Mouse (Mus musculus): ENCODE results near the gene Med13l. TPM values are rescaled to one million over a fixed set of nuclear protein-coding genes. Genes with fewer than 3 reads are reported as not detected.

Gene Med13l
- total and polyA plus RNA-seq, 3 experiments: 2.0 to 11.0 (median 10.1) TPM

DNA sequence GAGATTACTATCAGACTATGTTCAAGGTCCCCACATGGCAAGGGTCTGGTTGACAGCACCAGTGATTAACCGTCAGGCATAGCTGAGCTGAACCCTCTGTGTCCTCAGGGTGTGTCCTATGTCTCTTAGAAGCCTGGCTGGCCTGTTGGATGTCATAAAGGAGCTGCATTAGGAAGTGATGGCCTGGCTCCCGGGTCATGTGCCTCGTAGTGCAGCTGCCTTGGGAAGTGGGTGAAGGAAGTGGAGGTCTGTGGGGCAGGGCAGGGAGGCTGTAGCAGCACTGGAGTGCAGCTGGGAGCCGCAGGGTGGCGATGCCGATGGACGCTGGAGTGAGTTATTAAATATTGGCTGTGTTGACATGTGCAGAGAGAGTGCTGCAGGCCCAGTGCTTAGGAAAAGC lies 90.3 kb downstream of the Med13l start:
- in situ Hi-C loops (cut with MboI; ENCODE audit: low pct_ligation_motif_present, low pct_unique_long_range_greater_than_20kb, low sequenced_read_pairs) (no loop called here), dilution Hi-C loops (cut with MboI; ENCODE audit: extremely low pct_ligation_motif_present, extremely low pct_unique_long_range_greater_than_20kb, low sequenced_read_pairs) (no loop called here)
- Histone ChIP-seq H3K9me3 (replicated peaks; ENCODE audit: low read length) (no peaks in the 10 kb centered on the region), H3K27ac (ENCODE audit: insufficient read depth, low read depth) (no peak overlapping the region), H3K36me3 (replicated peaks in 1 of 2; ENCODE audit: control insufficient read depth in 1 of 2, insufficient read depth in 1 of 2, low read length in 1 of 2) (peaks cover 3 to 25% of the 10 kb centered on the region in 2 experiments), H3K4me1 (ENCODE audit: control insufficient read depth in 1 of 2, insufficient read depth in 2 of 2) (peaks cover 12 to 47% of the 10 kb centered on the region in 2 experiments), H3K4me2 (ENCODE audit: insufficient read depth, low read depth, poor library complexity, severe bottlenecking) (no peak overlapping the region), H3K9ac (ENCODE audit: insufficient read depth, low read depth) (no peak overlapping the region), H3K4me3 (replicated peaks in 1 of 3; ENCODE audit: low read depth in 2 of 3, low read length in 2 of 3, poor library complexity in 1 of 3) (no peak overlapping the region), H3K27me3 (replicated peaks) (no peaks in the 10 kb centered on the region), H3K79me2 (replicated peaks; ENCODE audit: control insufficient read depth, extremely low read depth, insufficient read depth, poor library complexity, severe bottlenecking) (no peaks in the 10 kb centered on the region; the same call in 1 of the 2 replicates)
- no peak for DNase-seq (ENCODE audit: extremely low read depth)
- TF ChIP-seq MYC (IDR thresholded peaks at IDR 0.05; ENCODE audit: low read depth, low read length) (no peak), USF2 (conservative IDR thresholded peaks at IDR 0.05; ENCODE audit: low read depth, low read length) (no peak), ZNF384 (IDR thresholded peaks at IDR 0.05; ENCODE audit: low read depth, low read length) (no peak), RAD21 (IDR thresholded peaks at IDR 0.05; ENCODE audit: low read depth, low read length) (no peak), MEF2A (IDR thresholded peaks at IDR 0.05; ENCODE audit: borderline replicate concordance, low read depth, low read length) (no peak), BHLHE40 (IDR thresholded peaks at IDR 0.05; ENCODE audit: low read depth, low read length) (no peak), RCOR1 (conservative IDR thresholded peaks at IDR 0.05; ENCODE audit: low read depth, low read length) (no peak), MXI1 (IDR thresholded peaks at IDR 0.05; ENCODE audit: low read depth, low read length) (no peak), MAFK (IDR thresholded peaks at IDR 0.05; ENCODE audit: insufficient replicate concordance, low read length) (no peak), JUN (IDR thresholded peaks at IDR 0.05; ENCODE audit: insufficient read depth, low read depth, low read length) (no peak), NRF1 (IDR thresholded peaks at IDR 0.05; ENCODE audit: low read depth, low read length) (no peak), CHD1 (IDR thresholded peaks at IDR 0.05; ENCODE audit: low read depth, low read length) (no peak), CHD2 (IDR thresholded peaks at IDR 0.05; ENCODE audit: low read length) (no peak), ZKSCAN1 (IDR thresholded peaks at IDR 0.05; ENCODE audit: borderline replicate concordance, low read depth, low read length) (no peak), E2F4 (IDR thresholded peaks at IDR 0.05; ENCODE audit: insufficient replicate concordance, low read depth, low read length) (no peak), JUND (conservative IDR thresholded peaks at IDR 0.05; ENCODE audit: low read depth, low read length) (no peak), PAX5 (IDR thresholded peaks at IDR 0.05; ENCODE audit: low read length) (no peak)

DNA sequence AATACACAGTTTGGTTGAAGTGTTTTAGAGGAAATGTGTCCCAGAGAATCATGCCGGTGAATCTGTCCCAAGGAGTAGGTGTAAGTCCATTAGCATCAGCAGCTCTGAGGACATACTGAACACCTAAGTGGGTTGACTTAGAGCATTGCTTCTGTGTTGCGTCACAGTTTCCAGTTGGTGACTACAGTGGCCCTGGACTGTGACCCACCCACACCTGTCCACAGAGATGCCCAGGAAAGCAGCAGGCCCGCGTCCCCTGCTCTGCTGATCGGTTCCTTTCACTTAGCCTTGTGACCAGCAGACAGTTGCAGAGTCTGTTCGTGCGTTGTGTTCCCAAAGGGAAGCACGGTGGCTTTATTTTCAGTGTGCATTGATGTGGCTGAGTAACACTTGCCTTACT lies 92.1 kb downstream of the Med13l start:
- dilution Hi-C loops (cut with MboI; ENCODE audit: extremely low pct_ligation_motif_present, extremely low pct_unique_long_range_greater_than_20kb, low sequenced_read_pairs): no loop called here
- in situ Hi-C loops (cut with MboI; ENCODE audit: low pct_ligation_motif_present, low pct_unique_long_range_greater_than_20kb, low sequenced_read_pairs): no loop called here
- H3K79me2 ChIP-seq (replicated peaks; ENCODE audit: control insufficient read depth, extremely low read depth, insufficient read depth, poor library complexity, severe bottlenecking): no peaks in the 10 kb centered on the region; the same call in none of the 2 replicates
- no peaks in the 10 kb centered on the region for H3K27me3 ChIP-seq (replicated peaks)
- DNase-seq (ENCODE audit: extremely low read depth): no peak
- H3K4me1 ChIP-seq (ENCODE audit: control insufficient read depth in 1 of 2, insufficient read depth in 2 of 2): peaks cover 5 to 29% of the 10 kb centered on the region in 2 experiments
- H3K9me3 ChIP-seq (replicated peaks; ENCODE audit: low read length): no peaks in the 10 kb centered on the region
- H3K36me3 ChIP-seq (replicated peaks in 1 of 2; ENCODE audit: control insufficient read depth in 1 of 2, insufficient read depth in 1 of 2, low read length in 1 of 2): peaks cover 3 to 39% of the 10 kb centered on the region in 2 experiments
- H3K4me3 ChIP-seq (replicated peaks in 1 of 3; ENCODE audit: low read depth in 2 of 3, low read length in 2 of 3, poor library complexity in 1 of 3): no peak overlapping the region
- H3K4me2 ChIP-seq (ENCODE audit: insufficient read depth, low read depth, poor library complexity, severe bottlenecking): no peak overlapping the region
- H3K9ac ChIP-seq (ENCODE audit: insufficient read depth, low read depth): no peak overlapping the region
- TF ChIP-seq ELF1 (IDR thresholded peaks at IDR 0.05; ENCODE audit: low read depth, low read length) (no peak), CHD1 (IDR thresholded peaks at IDR 0.05; ENCODE audit: low read depth, low read length) (no peak)
- no peak overlapping the region for H3K27ac ChIP-seq (ENCODE audit: insufficient read depth, low read depth)
